Mouse (Mus musculus): ENCODE results near the gene Kctd10. TPM values are rescaled to one million over a fixed set of nuclear protein-coding genes. Genes with fewer than 3 reads are reported as not detected.

Kctd10 gene
- polyA plus RNA-seq, 1 experiment from 2014 or later, result 93.8 TPM

GRCm38 (mm10) chr5:114368121-114368520 lies 12.2 kb downstream of the Kctd10 start:
- H3K4me2 ChIP-seq, result no peak overlapping the region
- no peak overlapping the region for H3K4me3 ChIP-seq
- no peaks in the 10 kb centered on the region for H3K27me3 ChIP-seq
- H3K27ac ChIP-seq, result no peak overlapping the region
- H3K36me3 ChIP-seq, result peaks cover 68% of the 10 kb centered on the region
- H3K9me3 ChIP-seq (replicated peaks), result no peaks in the 10 kb centered on the region
- no peak for ATAC-seq (replicated peaks; ENCODE audit: insufficient number of reproducible peaks, insufficient read depth, low FRiP score, low read depth)
- WGBS, result 87% methylated on average over 14 of the region's 14 CpGs
- H3K4me1 ChIP-seq (replicated peaks), result peaks cover 54% of the 10 kb centered on the region
- H3K9ac ChIP-seq, result no peak overlapping the region

- no peak overlapping the region for H3K9ac ChIP-seq
- whole genome bisulfite sequencing, result 77% methylated on average over 23 of the region's 23 CpGs
- H3K4me1 ChIP-seq (replicated peaks), result peaks cover 25% of the 10 kb centered on the region
- ATAC-seq (replicated peaks; ENCODE audit: insufficient number of reproducible peaks, insufficient read depth, low FRiP score, low read depth), result peak; percentile 37; the same call in 1 of the 2 replicates
- H3K9me3 ChIP-seq (replicated peaks), result no peaks in the 10 kb centered on the region
- peaks cover 78% of the 10 kb centered on the region for H3K36me3 ChIP-seq
- no peaks in the 10 kb centered on the region for H3K27me3 ChIP-seq
- no peak overlapping the region for H3K4me2 ChIP-seq
- H3K27ac ChIP-seq, result peak overlapping the region; percentile 33; the same call in 1 of the 2 replicates
- H3K4me3 ChIP-seq, result no peak overlapping the region
Measured at GRCm38 (mm10) chr5:114365043-114365752, 15.1 kb downstream of the Kctd10 start.

- peaks cover 39% of the 10 kb centered on the region for H3K36me3 ChIP-seq
- 87% methylated on average over 15 of the region's 15 CpGs for WGBS
Measured at GRCm38 (mm10) chr5:114360968-114361367, 19.3 kb downstream of the Kctd10 start.

GRCm38 (mm10) chr5:114359586-114359985 lies 20.7 kb downstream of the Kctd10 start:
- Histone ChIP-seq H3K27me3 (no peaks in the 10 kb centered on the region), H3K9me3 (replicated peaks) (no peaks in the 10 kb centered on the region), H3K27ac (no peak overlapping the region), H3K4me2 (no peak overlapping the region), H3K4me1 (replicated peaks) (peaks cover 12% of the 10 kb centered on the region), H3K9ac (no peak overlapping the region), H3K36me3 (peaks cover 27% of the 10 kb centered on the region), H3K4me3 (no peak overlapping the region)
- no peak for ATAC-seq (replicated peaks; ENCODE audit: insufficient number of reproducible peaks, insufficient read depth, low FRiP score, low read depth)
- WGBS, result 63% methylated on average over 8 of the region's 8 CpGs

More at GRCm38 (mm10) chr5:114360968-114361367, 19.3 kb downstream of the Kctd10 start:
- Histone ChIP-seq H3K4me2 (no peak overlapping the region), H3K27ac (no peak overlapping the region), H3K4me1 (replicated peaks) (peaks cover 22% of the 10 kb centered on the region), H3K27me3 (no peaks in the 10 kb centered on the region), H3K9ac (no peak overlapping the region), H3K9me3 (replicated peaks) (no peaks in the 10 kb centered on the region), H3K4me3 (no peak overlapping the region)
- no peak for ATAC-seq (replicated peaks; ENCODE audit: insufficient number of reproducible peaks, insufficient read depth, low FRiP score, low read depth)

GRCm38 (mm10) chr5:114358833-114359232 lies 21.5 kb downstream of the Kctd10 start:
- WGBS, result 76% methylated on average over 10 of the region's 10 CpGs
- Histone ChIP-seq H3K4me2 (no peak overlapping the region), H3K4me1 (replicated peaks) (peaks cover 11% of the 10 kb centered on the region), H3K4me3 (no peak overlapping the region), H3K9ac (no peak overlapping the region), H3K36me3 (peaks cover 22% of the 10 kb centered on the region; the same call in 1 of the 2 replicates), H3K9me3 (replicated peaks) (no peaks in the 10 kb centered on the region), H3K27ac (no peak overlapping the region), H3K27me3 (no peaks in the 10 kb centered on the region)
- ATAC-seq (replicated peaks; ENCODE audit: insufficient number of reproducible peaks, insufficient read depth, low FRiP score, low read depth), result no peak

GRCm38 (mm10) chr5:114356936-114357751 lies 23.2 kb downstream of the Kctd10 start:
- Histone ChIP-seq H3K27me3 (peaks cover 4% of the 10 kb centered on the region; the same call in 1 of the 2 replicates), H3K4me1 (replicated peaks) (peaks cover 11% of the 10 kb centered on the region), H3K9ac (peak overlapping the region; percentile 33; the same call in 1 of the 2 replicates), H3K27ac (peak overlapping the region; percentile 74), H3K4me3 (peak overlapping the region; percentile 29), H3K4me2 (peak overlapping the region; percentile 49), H3K36me3 (peaks cover 7% of the 10 kb centered on the region; the same call in 1 of the 2 replicates), H3K9me3 (replicated peaks) (no peaks in the 10 kb centered on the region)
- 46% methylated on average over 23 of the region's 23 CpGs for WGBS
- ATAC-seq (replicated peaks; ENCODE audit: insufficient number of reproducible peaks, insufficient read depth, low FRiP score, low read depth), result peak; percentile 71

- Histone ChIP-seq H3K9ac (0 out of 2 replicates have a peak overlapping the region, but pooled peaks have one; percentile 33), H3K9me3 (replicated peaks) (no peaks in the 10 kb centered on the region), H3K27me3 (peaks cover 7% of the 10 kb centered on the region; the same call in 1 of the 2 replicates), H3K36me3 (peaks cover 2% of the 10 kb centered on the region; the same call in 1 of the 2 replicates), H3K4me1 (replicated peaks) (peaks cover 11% of the 10 kb centered on the region), H3K27ac (peak overlapping the region; percentile 74), H3K4me2 (peak overlapping the region; percentile 49), H3K4me3 (peak overlapping the region; percentile 29)
- peak; percentile 90 for ATAC-seq (replicated peaks; ENCODE audit: insufficient number of reproducible peaks, insufficient read depth, low FRiP score, low read depth)
- WGBS, result 21% methylated on average over 7 of the region's 7 CpGs
Measured at GRCm38 (mm10) chr5:114356250-114356935, 23.9 kb downstream of the Kctd10 start.

- 62% methylated on average over 10 of the region's 10 CpGs for WGBS
- no peak overlapping the region for H3K27ac ChIP-seq
Measured at GRCm38 (mm10) chr5:114351490-114351889, 28.8 kb downstream of the Kctd10 start.

GRCm38 (mm10) chr5:114347005-114347404 lies 33.3 kb downstream of the Kctd10 start:
- Histone ChIP-seq H3K9ac (no peak overlapping the region), H3K27ac (no peak overlapping the region)

More at GRCm38 (mm10) chr5:114351490-114351889, 28.8 kb downstream of the Kctd10 start:
- H3K36me3 ChIP-seq, result no peaks in the 10 kb centered on the region
- H3K4me1 ChIP-seq (replicated peaks), result no peaks in the 10 kb centered on the region
- H3K9me3 ChIP-seq (replicated peaks), result no peaks in the 10 kb centered on the region
- ATAC-seq (replicated peaks; ENCODE audit: insufficient number of reproducible peaks, insufficient read depth, low FRiP score, low read depth), result no peak
- H3K4me2 ChIP-seq, result no peak overlapping the region
- H3K4me3 ChIP-seq, result no peak overlapping the region
- peaks cover 20% of the 10 kb centered on the region; the same call in 1 of the 2 replicates for H3K27me3 ChIP-seq
- no peak overlapping the region for H3K9ac ChIP-seq

GRCm38 (mm10) chr5:114345538-114345937 lies 34.8 kb downstream of the Kctd10 start:
- Histone ChIP-seq H3K9me3 (replicated peaks) (no peaks in the 10 kb centered on the region), H3K9ac (no peak overlapping the region)

More at GRCm38 (mm10) chr5:114347005-114347404, 33.3 kb downstream of the Kctd10 start:
- Histone ChIP-seq H3K27me3 (peaks cover 16% of the 10 kb centered on the region; the same call in 1 of the 2 replicates), H3K4me2 (no peak overlapping the region), H3K36me3 (no peaks in the 10 kb centered on the region), H3K9me3 (replicated peaks) (no peaks in the 10 kb centered on the region), H3K4me1 (replicated peaks) (no peaks in the 10 kb centered on the region), H3K4me3 (no peak overlapping the region)
- 71% methylated on average over 10 of the region's 10 CpGs for WGBS
- ATAC-seq (replicated peaks; ENCODE audit: insufficient number of reproducible peaks, insufficient read depth, low FRiP score, low read depth), result no peak

GRCm38 (mm10) chr5:114343612-114344011 lies 36.7 kb downstream of the Kctd10 start:
- no peak overlapping the region for H3K27ac ChIP-seq
- H3K27me3 ChIP-seq, result no peaks in the 10 kb centered on the region
- H3K4me2 ChIP-seq, result no peak overlapping the region
- H3K4me3 ChIP-seq, result no peak overlapping the region
- H3K9ac ChIP-seq, result no peak overlapping the region
- H3K36me3 ChIP-seq, result no peaks in the 10 kb centered on the region
- no peaks in the 10 kb centered on the region for H3K9me3 ChIP-seq (replicated peaks)
- WGBS, result 82% methylated on average over 7 of the region's 7 CpGs
- H3K4me1 ChIP-seq (replicated peaks), result no peaks in the 10 kb centered on the region
- no peak for ATAC-seq (replicated peaks; ENCODE audit: insufficient number of reproducible peaks, insufficient read depth, low FRiP score, low read depth)

More at GRCm38 (mm10) chr5:114345538-114345937, 34.8 kb downstream of the Kctd10 start:
- H3K27me3 ChIP-seq, result 0 out of 2 replicates have a peak, but pooled peaks cover 10% of the 10 kb centered on the region
- ATAC-seq (replicated peaks; ENCODE audit: insufficient number of reproducible peaks, insufficient read depth, low FRiP score, low read depth), result no peak
- H3K4me2 ChIP-seq, result no peak overlapping the region
- H3K36me3 ChIP-seq, result no peaks in the 10 kb centered on the region
- 56% methylated on average over 3 of the region's 3 CpGs for WGBS
- no peak overlapping the region for H3K4me3 ChIP-seq
- H3K27ac ChIP-seq, result no peak overlapping the region
- H3K4me1 ChIP-seq (replicated peaks), result no peaks in the 10 kb centered on the region

Measured in heart, embryonic 15.5 days (tissue).